Mouse (Mus musculus): ENCODE results near the gene Shroom1.

GRCm38 (mm10) chr11:53472709-53473108, 15.7 kb downstream of the Shroom1 start:
- TF ChIP-seq CTCF (IDR thresholded peaks at IDR 0.05; ENCODE audit: control insufficient read depth, insufficient read depth, insufficient read length) (no peak), USF1 (IDR thresholded peaks at IDR 0.05; ENCODE audit: low read depth) (no peak), MYOD1 (IDR thresholded peaks at IDR 0.05; ENCODE audit: control insufficient read depth, insufficient read length, low read depth) (no peak), CEBPB (IDR thresholded peaks at IDR 0.05; ENCODE audit: low read depth) (no peak), MAX (IDR thresholded peaks at IDR 0.05) (no peak)
